Mouse (Mus musculus): ENCODE data around the gene Gm45140.

- TF ChIP-seq CTCF (IDR thresholded peaks at IDR 0.05; ENCODE audit: insufficient read depth, low read depth, low read length) (no peak), POLR2A (IDR thresholded peaks at IDR 0.05; ENCODE audit: insufficient read depth, low read depth, low read length) (no peak)
Measured at GRCm38 (mm10) chr6:87876068-87876643, 40.6 kb upstream of the Gm45140 start.

Data from olfactory bulb, adult 2 months (tissue).